Mouse (Mus musculus): ENCODE results near the gene Tcn2. TPM values are rescaled to one million over a fixed set of nuclear protein-coding genes. Genes with fewer than 3 reads are reported as not detected.

Gene Tcn2
- polyA plus RNA-seq, 1 experiment, result not detected

DNA sequence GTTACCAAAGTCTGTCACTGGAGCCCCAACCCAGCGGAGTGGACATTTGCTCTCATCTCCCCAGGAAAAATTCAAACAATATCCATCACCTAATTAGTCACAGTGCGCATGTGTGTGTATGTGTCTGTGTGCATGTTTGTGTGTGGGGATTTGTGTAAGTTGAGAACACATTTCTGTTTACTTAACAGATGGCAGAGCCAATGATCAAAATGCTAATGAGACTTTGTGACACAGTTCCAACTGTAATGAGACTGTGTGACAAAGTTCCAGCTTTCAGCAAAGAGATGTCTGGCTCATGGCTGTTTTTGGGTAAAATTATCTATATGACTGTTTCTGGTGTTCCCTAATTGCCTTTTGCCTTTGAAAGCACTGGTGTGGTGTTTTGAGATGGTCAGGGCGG lies 4.4 kb upstream of the Tcn2 start:
- 84% methylated on average over 3 of the region's 3 CpGs for WGBS
- no peak for TF ChIP-seq CTCF (IDR thresholded peaks at IDR 0.05; ENCODE audit: insufficient read depth, low read depth, low read length)
- no peak for TF ChIP-seq POLR2A (IDR thresholded peaks at IDR 0.05; ENCODE audit: insufficient read depth, low read depth, low read length)
- Histone ChIP-seq H3K4me3 (ENCODE audit: insufficient read depth, low read depth, low read length) (no peak overlapping the region), H3K27ac (ENCODE audit: insufficient read depth, low read depth, low read length) (no peak overlapping the region), H3K4me1 (ENCODE audit: control insufficient read depth, insufficient read depth, low read length) (peaks cover 7% of the 10 kb centered on the region; the same call in 1 of the 2 replicates)

DNA sequence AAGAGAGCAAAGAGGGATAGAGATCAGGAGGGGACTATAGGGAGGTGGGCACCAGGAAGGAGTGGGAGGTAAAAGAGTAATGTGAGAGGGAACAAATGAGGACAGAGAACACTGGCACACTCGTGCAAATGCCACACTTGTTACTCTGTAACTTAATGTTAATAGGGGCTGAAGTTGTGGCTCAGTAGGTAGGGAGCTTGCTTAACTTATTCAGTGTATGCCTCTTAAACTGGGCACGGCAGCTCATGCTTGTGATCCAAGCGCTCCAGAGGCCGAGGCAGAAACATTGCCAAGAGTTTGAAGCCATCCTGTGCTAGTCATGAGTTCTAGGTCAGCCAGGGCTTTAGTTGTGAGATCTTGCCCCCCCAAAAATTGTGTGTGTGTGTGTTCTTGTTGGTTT lies 3.2 kb upstream of the Tcn2 start:
- 78% methylated on average over 4 of the region's 4 CpGs for WGBS
- Histone ChIP-seq H3K4me1 (ENCODE audit: control insufficient read depth, insufficient read depth, low read length) (peaks cover 9% of the 10 kb centered on the region; the same call in 1 of the 2 replicates), H3K27ac (ENCODE audit: insufficient read depth, low read depth, low read length) (no peak overlapping the region), H3K4me3 (ENCODE audit: insufficient read depth, low read depth, low read length) (no peak overlapping the region)
- TF ChIP-seq CTCF (IDR thresholded peaks at IDR 0.05; ENCODE audit: insufficient read depth, low read depth, low read length) (no peak), POLR2A (IDR thresholded peaks at IDR 0.05; ENCODE audit: insufficient read depth, low read depth, low read length) (no peak)

DNA sequence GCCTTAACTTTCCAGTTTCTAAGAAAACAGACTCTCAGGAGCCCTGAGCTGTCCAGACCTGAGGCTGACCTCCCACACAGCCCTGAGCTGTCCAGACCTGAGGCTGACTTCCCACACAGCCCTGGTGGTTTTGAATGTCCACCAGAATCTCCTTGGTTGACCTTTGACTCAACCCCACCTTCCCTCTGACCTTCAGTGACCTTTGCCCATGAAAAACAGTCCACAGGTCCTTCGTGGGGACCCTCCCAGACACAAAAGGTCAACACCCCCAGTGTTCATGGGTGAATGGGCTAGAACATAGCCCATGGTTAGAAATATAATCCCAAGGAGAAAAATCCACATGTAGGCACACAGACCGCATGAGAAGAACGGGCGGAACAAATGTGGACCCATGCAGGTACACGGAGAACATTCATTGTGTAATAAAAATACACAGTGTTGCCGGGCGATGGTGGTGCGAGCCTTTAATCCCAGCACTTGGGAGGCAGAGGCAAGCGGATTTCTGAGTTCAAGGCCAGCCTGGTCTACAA lies 1.9 kb upstream of the Tcn2 start:
- no peak overlapping the region for H3K27ac ChIP-seq (ENCODE audit: insufficient read depth, low read depth, low read length)
- TF ChIP-seq POLR2A (IDR thresholded peaks at IDR 0.05; ENCODE audit: insufficient read depth, low read depth, low read length), result no peak
- WGBS, result 89% methylated on average over 9 of the region's 9 CpGs
- H3K4me1 ChIP-seq (ENCODE audit: control insufficient read depth, insufficient read depth, low read length), result peaks cover 9% of the 10 kb centered on the region; the same call in 1 of the 2 replicates
- no peak overlapping the region for H3K4me3 ChIP-seq (ENCODE audit: insufficient read depth, low read depth, low read length)

GRCm38 (mm10) chr11:3930931-3931330 lies 1.0 kb downstream of the Tcn2 start:
- Histone ChIP-seq H3K27ac (ENCODE audit: insufficient read depth, low read depth, low read length) (no peak overlapping the region), H3K4me3 (ENCODE audit: insufficient read depth, low read depth, low read length) (peak overlapping the region; percentile 33; the same call in 1 of the 2 replicates), H3K4me1 (ENCODE audit: control insufficient read depth, insufficient read depth, low read length) (peaks cover 9% of the 10 kb centered on the region; the same call in 1 of the 2 replicates)
- WGBS, result 34% methylated on average over 6 of the region's 6 CpGs
- TF ChIP-seq POLR2A (IDR thresholded peaks at IDR 0.05; ENCODE audit: insufficient read depth, low read depth, low read length) (no peak), CTCF (IDR thresholded peaks at IDR 0.05; ENCODE audit: insufficient read depth, low read depth, low read length) (no peak)

- Histone ChIP-seq H3K4me1 (ENCODE audit: control insufficient read depth, insufficient read depth, low read length) (peaks cover 9% of the 10 kb centered on the region; the same call in 1 of the 2 replicates), H3K27ac (ENCODE audit: insufficient read depth, low read depth, low read length) (no peak overlapping the region), H3K4me3 (ENCODE audit: insufficient read depth, low read depth, low read length) (no peak overlapping the region)
- WGBS, result 77% methylated on average over 4 of the region's 4 CpGs
- TF ChIP-seq POLR2A (IDR thresholded peaks at IDR 0.05; ENCODE audit: insufficient read depth, low read depth, low read length) (no peak), CTCF (IDR thresholded peaks at IDR 0.05; ENCODE audit: insufficient read depth, low read depth, low read length) (no peak)
These were observed 1.9 kb downstream of the Tcn2 start for GRCm38 (mm10) chr11:3930019-3930418.

DNA sequence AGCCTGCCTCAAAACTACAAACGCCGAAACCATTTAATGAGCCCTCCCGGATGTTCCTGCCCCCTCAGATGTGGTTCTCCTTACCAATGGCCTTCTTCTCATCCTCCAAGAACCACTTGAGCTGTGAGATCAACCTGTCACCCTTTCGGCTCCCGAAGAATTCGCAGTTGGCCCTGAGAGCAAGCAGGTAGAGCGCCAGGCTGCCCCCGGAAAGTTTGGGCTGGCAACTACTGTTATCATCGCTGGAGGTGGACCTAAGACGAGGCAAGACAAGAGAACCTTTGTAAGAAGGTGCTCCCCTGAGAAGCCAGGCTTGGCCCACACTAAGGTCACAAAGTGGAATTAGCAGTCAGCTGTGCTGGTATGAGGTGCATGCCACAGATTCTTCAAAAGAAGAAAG lies 6.0 kb downstream of the Tcn2 start:
- Histone ChIP-seq H3K27ac (ENCODE audit: insufficient read depth, low read depth, low read length) (no peak overlapping the region), H3K4me1 (ENCODE audit: control insufficient read depth, insufficient read depth, low read length) (no peaks in the 10 kb centered on the region), H3K4me3 (ENCODE audit: insufficient read depth, low read depth, low read length) (no peak overlapping the region)
- TF ChIP-seq CTCF (IDR thresholded peaks at IDR 0.05; ENCODE audit: insufficient read depth, low read depth, low read length) (no peak), POLR2A (IDR thresholded peaks at IDR 0.05; ENCODE audit: insufficient read depth, low read depth, low read length) (no peak)
- WGBS, result 92% methylated on average over 10 of the region's 10 CpGs

DNA sequence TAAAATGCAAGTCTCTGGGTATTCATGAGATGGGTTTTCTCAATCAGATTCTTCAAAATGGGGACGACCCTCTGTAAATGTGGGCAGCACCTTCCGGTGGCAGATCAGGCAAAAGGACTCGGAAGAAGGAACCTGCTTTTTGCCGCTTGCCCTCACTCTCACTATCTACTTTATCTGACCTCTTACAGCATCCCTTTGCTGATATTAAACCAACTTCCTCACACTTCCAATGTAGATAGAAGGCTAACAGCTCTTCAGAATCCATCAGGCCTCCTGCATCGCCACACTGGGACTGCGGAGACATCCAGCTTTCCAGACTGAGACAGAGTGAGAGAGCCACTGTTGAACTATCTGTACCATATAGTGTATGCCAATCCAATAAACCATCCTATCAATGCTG lies 9.2 kb downstream of the Tcn2 start:
- WGBS, result 94% methylated on average over 6 of the region's 6 CpGs
- no peak overlapping the region for H3K27ac ChIP-seq (ENCODE audit: insufficient read depth, low read depth, low read length)
- no peaks in the 10 kb centered on the region for H3K4me1 ChIP-seq (ENCODE audit: control insufficient read depth, insufficient read depth, low read length)
- TF ChIP-seq POLR2A (IDR thresholded peaks at IDR 0.05; ENCODE audit: insufficient read depth, low read depth, low read length) (no peak), CTCF (IDR thresholded peaks at IDR 0.05; ENCODE audit: insufficient read depth, low read depth, low read length) (no peak)
- H3K4me3 ChIP-seq (ENCODE audit: insufficient read depth, low read depth, low read length), result no peak overlapping the region

GRCm38 (mm10) chr11:3922115-3922514 lies 9.8 kb downstream of the Tcn2 start:
- WGBS, result 96% methylated on average over 9 of the region's 9 CpGs
- Histone ChIP-seq H3K4me1 (ENCODE audit: control insufficient read depth, insufficient read depth, low read length) (no peaks in the 10 kb centered on the region), H3K4me3 (ENCODE audit: insufficient read depth, low read depth, low read length) (no peak overlapping the region), H3K27ac (ENCODE audit: insufficient read depth, low read depth, low read length) (no peak overlapping the region)
- TF ChIP-seq CTCF (IDR thresholded peaks at IDR 0.05; ENCODE audit: insufficient read depth, low read depth, low read length) (no peak), POLR2A (IDR thresholded peaks at IDR 0.05; ENCODE audit: insufficient read depth, low read depth, low read length) (no peak)

- 18% methylated on average over 8 of the region's 8 CpGs for WGBS
These were observed 10.6 kb downstream of the Tcn2 start for GRCm38 (mm10) chr11:3921281-3921850.

More at GRCm38 (mm10) chr11:3921281-3921850, 10.6 kb downstream of the Tcn2 start:
- Histone ChIP-seq H3K27ac (ENCODE audit: insufficient read depth, low read depth, low read length) (no peak overlapping the region), H3K4me3 (ENCODE audit: insufficient read depth, low read depth, low read length) (no peak overlapping the region), H3K4me1 (ENCODE audit: control insufficient read depth, insufficient read depth, low read length) (no peaks in the 10 kb centered on the region)
- TF ChIP-seq POLR2A (IDR thresholded peaks at IDR 0.05; ENCODE audit: insufficient read depth, low read depth, low read length), result no peak
- no peak for TF ChIP-seq CTCF (IDR thresholded peaks at IDR 0.05; ENCODE audit: insufficient read depth, low read depth, low read length)
